Mouse (Mus musculus): Measurements from ENCODE around the gene Masp2.

DNA sequence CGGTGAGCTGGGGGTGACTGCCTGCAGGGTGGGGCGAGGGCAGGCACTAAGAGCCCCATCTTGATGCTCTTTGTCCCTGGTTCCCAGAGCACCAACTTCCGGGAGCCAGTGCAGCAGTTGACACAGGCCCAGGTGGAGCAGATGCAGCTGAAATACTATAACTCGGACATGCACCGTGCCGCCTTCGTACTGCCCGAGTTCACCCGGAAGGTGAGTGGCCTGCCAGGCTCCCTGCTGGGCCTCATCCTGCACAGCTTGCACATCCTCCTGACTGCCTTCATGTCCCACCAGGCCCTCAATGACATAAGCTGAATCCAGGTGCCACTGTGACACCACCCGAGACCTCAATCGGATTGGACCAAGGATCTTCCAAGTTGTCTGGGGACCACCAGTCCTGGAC is 8.4 kb upstream of the Masp2 start:
- no peak for TF ChIP-seq CTCF (IDR thresholded peaks at IDR 0.05; ENCODE audit: extremely low read depth, insufficient read depth, insufficient read length, insufficient replicate concordance)
- TF ChIP-seq POLR2A (IDR thresholded peaks at IDR 0.05; ENCODE audit: low read depth, low read length) = no peak
